Mouse (Mus musculus) embryonic facial prominence, embryonic 10.5 days (tissue): ENCODE data around the gene Picalm. TPM values are rescaled to one million over a fixed set of nuclear protein-coding genes. Genes with fewer than 3 reads are reported as not detected.
"Not testable (repeated sequence)": the region's sequence is repeated elsewhere in the genome, so short reads cannot be mapped to it uniquely, and the experiment has no call there.

ENCODE experiments used
- DNase-seq: peaks from one replicate; pipeline ENCODE4 v3.0.0-alpha.2; 2017; ENCODE audit warnings: low spot score
- H3K27ac ChIP-seq: fragments of 300-500 bp; sonication (generic); replicated peaks from 2 replicates; pipeline ENCODE4 v1.5.1; 2016; ENCODE audit warnings: mild to moderate bottlenecking
- H3K27me3 ChIP-seq: fragments of 300-500 bp; sonication (generic); replicated peaks from 2 replicates; pipeline ENCODE4 v1.6.1; 2016; ENCODE audit warnings: low read depth, mild to moderate bottlenecking; ENCODE audit not compliant: poor library complexity, severe bottlenecking
- H3K36me3 ChIP-seq: fragments of 300-500 bp; sonication (generic); replicated peaks from 2 replicates; pipeline ENCODE4 v1.6.1; 2016; ENCODE audit warnings: mild to moderate bottlenecking, moderate library complexity
- H3K4me1 ChIP-seq: fragments of 300-500 bp; sonication (generic); 2 replicates; pipeline ENCODE4 v1.6.1; 2016
- H3K4me3 ChIP-seq: fragments of 300-500 bp; sonication (generic); 2 replicates; pipeline ENCODE4 v1.5.1; 2016; ENCODE audit warnings: mild to moderate bottlenecking, moderate library complexity
- H3K9me3 ChIP-seq: fragments of 300-500 bp; sonication (generic); 2 replicates; pipeline ENCODE4 v1.6.1; 2016; ENCODE audit warnings: mild to moderate bottlenecking
- WGBS: fragments of 180-500 bp; shearing (Covaris S2); methylation state at CpG from one replicate; pipeline ENCODE4 v1.1.7; 2016; 5-methylcytosine and 5-hydroxymethylcytosine counted together
- polyA plus RNA-seq: library from polyadenylated mRNA; unstranded; fragments of >200 nt; fragmentation: Nextera tagmentation; extraction: Ambion mirVana; gene quantifications from 2 replicates; pipeline ENCODE4 v1.2.1, GENCODE M21; 2016

The Picalm gene
- polyA plus RNA-seq, 1 experiment from 2014 or later = 29.0 TPM

DNA sequence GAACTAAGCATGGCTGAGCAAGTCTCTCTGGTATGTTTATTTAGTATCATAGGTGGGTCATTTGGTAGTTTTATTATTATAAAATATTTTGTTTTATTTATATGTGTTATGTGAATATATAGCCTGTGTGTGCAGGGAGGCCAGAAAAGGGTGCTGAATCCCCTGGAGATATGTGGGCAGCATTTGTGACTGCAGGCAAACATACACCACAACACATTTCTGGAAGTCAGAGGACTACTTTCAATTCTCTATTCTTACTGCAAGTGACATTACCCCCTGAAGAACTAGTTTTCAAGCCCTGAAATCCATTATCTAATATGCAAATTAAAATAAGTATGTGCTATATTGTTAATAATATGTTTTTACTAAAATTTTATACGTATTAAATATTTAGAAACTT is 43.8 kb downstream of the Picalm start:
- no peak for DNase-seq
- WGBS = 94% methylated on average over 1 of the region's 1 CpGs

DNA sequence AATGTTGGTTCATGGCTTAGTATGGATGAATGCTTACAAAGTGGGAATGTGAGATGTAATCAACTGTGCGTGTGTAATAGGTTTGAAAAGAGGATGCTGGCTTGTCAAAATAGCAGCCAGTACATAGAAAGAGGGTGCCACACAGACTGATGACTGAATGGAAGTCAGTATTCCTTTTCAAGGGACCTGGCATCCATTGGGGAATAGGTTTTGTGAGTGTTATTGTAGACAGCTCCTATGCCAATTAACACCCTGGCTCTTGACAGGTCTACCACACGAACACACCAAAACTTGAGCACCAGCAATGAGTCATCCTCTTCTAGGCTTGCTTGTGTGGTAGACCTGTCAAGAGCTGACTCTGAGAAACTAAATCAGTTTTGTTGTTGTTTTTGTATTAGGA is 45.6 kb downstream of the Picalm start:
- Histone ChIP-seq H3K36me3 (peaks cover 86% of the 10 kb centered on the region), H3K27me3 (no peaks in the 10 kb centered on the region), H3K9me3 (no peaks in the 10 kb centered on the region), H3K27ac (no peak overlapping the region), H3K4me1 (no peaks in the 10 kb centered on the region), H3K4me3 (no peak overlapping the region)
- no peak for DNase-seq
- WGBS = 85% methylated on average over 2 of the region's 2 CpGs

More for the DNA sequence above, 43.8 kb downstream of the Picalm start:
- Histone ChIP-seq H3K36me3 (peaks cover 90% of the 10 kb centered on the region), H3K4me1 (no peaks in the 10 kb centered on the region), H3K27ac (no peak overlapping the region), H3K27me3 (no peaks in the 10 kb centered on the region), H3K9me3 (no peaks in the 10 kb centered on the region), H3K4me3 (no peak overlapping the region)

DNA sequence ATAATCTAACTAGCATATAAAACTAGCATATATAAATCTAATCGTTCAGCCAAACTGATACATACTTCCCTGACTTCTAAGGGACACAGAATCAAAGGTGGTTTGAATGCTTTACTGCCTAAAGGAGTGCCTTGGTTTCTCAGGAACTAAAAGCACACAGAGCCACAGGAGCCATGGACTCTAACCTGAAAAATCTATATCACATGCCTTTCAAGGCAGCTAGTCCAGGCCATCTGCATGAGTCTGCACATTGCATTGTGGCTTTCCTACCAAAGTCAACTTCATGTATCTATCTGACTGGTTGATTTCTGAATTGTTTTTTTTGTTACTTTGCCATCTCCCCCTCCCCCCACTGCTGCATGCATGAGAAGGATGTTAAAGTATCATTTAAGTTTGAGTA is 50.6 kb downstream of the Picalm start:
- Histone ChIP-seq H3K36me3 (peaks cover 75% of the 10 kb centered on the region), H3K27me3 (no peaks in the 10 kb centered on the region), H3K27ac (no peak overlapping the region), H3K4me3 (no peak overlapping the region), H3K9me3 (no peaks in the 10 kb centered on the region), H3K4me1 (no peaks in the 10 kb centered on the region)
- 98% methylated on average over 1 of the region's 1 CpGs for WGBS
- DNase-seq = no peak

DNA sequence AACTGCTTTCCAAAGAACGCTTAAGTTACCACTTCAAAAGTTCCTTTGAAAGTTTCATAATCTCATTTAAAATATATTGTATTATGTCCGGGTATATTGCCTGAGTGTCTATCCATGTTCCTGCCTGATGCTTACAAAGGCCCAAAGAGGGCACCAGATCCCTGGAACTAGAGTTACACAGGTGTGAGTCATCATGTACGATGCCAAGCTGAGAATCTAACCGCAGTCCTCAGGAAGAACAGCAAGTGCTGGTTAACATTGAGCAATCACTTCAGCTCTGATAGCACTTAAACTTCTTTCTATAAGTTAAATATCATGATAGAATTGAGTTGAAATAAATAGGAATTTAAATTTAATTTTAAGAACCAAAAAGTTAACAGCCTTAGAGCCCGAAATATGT is 70.2 kb downstream of the Picalm start:
- no peak for DNase-seq
- no peaks in the 10 kb centered on the region for H3K9me3 ChIP-seq
- no peaks in the 10 kb centered on the region for H3K4me1 ChIP-seq
- WGBS = 93% methylated on average over 5 of the region's 5 CpGs
- H3K36me3 ChIP-seq = peaks cover 64% of the 10 kb centered on the region
- H3K27ac ChIP-seq = no peak overlapping the region
- H3K27me3 ChIP-seq = no peaks in the 10 kb centered on the region
- H3K4me3 ChIP-seq = no peak overlapping the region

DNA sequence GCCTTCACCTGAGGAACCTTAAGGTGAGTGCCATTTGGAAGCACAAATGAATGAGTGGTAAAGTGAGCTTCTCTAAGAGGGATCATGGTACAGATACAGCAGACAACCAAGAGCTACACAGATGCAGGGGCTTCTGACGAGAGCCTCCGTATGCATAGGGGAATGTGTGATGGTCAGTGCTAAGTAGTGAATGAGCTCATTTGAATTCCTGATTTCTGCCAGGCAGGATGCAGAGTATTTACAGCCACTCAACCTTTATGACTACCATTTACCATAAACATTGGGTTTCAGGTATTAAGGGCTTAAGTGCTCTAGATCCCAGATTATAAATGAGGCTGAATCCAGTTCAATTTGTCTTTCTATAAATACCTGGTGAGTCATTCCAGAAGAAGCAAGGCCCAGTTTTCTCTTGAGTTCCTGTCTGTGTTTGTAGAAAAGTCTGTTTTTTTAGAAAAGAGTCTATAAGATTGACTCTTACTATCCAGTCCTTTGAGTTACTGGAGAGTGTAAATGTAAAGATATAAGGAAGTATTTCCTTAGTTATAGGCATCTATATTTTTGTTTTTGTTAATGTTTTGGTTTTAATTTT is 72.0 kb downstream of the Picalm start:
- Histone ChIP-seq H3K4me3 (no peak overlapping the region), H3K27ac (no peak overlapping the region), H3K4me1 (no peaks in the 10 kb centered on the region), H3K9me3 (no peaks in the 10 kb centered on the region), H3K27me3 (no peaks in the 10 kb centered on the region), H3K36me3 (peaks cover 59% of the 10 kb centered on the region)
- no peak for DNase-seq
- 98% methylated on average over 2 of the region's 2 CpGs for WGBS

DNA sequence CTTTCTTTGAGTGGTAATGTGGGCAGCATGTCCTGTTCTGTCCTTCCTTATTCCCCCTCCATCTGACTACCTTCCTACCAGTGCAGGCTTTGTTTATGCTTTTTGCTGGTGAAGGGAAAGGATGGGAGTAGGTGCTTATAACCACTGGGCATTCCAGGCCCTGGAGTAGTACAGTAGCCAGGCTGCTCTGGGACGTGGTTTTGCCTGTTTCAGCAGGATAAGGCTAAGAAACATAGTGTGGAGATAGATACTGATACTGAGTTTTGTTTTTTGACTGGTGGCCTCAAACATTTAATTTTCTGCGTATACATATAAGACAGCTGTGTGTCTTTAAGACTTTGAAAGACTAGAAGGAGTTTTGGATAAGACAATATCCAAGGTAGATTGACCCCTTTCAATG is 73.9 kb downstream of the Picalm start:
- H3K9me3 ChIP-seq = no peaks in the 10 kb centered on the region
- peaks cover 61% of the 10 kb centered on the region for H3K36me3 ChIP-seq
- no peaks in the 10 kb centered on the region for H3K4me1 ChIP-seq
- DNase-seq = no peak
- H3K27me3 ChIP-seq = no peaks in the 10 kb centered on the region
- H3K27ac ChIP-seq = no peak overlapping the region
- WGBS = 93% methylated on average over 2 of the region's 2 CpGs
- H3K4me3 ChIP-seq = no peak overlapping the region

DNA sequence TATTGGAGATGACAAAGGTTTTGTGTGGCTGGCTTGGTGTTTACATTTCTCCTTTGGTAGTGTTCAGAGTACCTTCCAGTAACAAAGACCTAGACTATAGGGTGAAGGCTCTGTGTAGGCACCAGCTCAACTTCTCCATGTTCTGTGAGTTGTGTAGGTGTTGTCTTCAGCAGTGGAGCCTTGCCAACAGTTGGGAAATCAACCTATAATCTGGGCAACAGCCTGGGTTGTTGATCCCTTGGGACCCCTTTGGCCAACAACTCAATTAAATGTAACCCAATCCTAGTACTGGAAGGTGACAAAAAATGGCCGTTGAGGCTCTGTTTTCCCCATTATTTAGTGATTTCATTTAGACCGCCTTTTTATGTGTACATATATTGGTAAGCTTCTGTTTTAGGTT is 80.1 kb downstream of the Picalm start:
- no peaks in the 10 kb centered on the region for H3K27me3 ChIP-seq
- WGBS = 91% methylated on average over 2 of the region's 2 CpGs
- H3K36me3 ChIP-seq = peaks cover 39% of the 10 kb centered on the region
- H3K4me3 ChIP-seq = no peak overlapping the region
- DNase-seq = no peak
- H3K27ac ChIP-seq = no peak overlapping the region
- H3K4me1 ChIP-seq = no peaks in the 10 kb centered on the region
- H3K9me3 ChIP-seq = no peaks in the 10 kb centered on the region

DNA sequence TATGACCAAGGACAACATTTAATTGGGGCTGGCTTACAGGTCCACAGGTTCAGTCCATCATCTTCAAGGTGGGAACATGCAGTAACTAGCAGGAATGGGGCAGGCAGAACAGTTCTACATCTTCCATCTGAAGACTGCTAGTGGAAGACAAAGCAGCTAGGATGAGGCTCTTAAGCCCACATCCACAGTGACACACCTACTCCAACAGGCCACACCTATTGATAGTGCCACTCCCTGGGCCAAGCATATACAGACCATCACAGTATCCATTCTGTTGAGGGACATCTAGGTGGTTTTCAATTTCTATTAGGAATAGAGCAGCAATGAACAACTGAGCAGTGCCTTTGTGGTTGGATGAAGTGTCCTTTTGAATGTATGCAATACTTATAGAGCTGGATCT is 80.9 kb downstream of the Picalm start:
- Histone ChIP-seq H3K36me3 (peaks cover 39% of the 10 kb centered on the region), H3K27ac (no peak overlapping the region), H3K4me3 (no peak overlapping the region), H3K27me3 (no peaks in the 10 kb centered on the region), H3K4me1 (no peaks in the 10 kb centered on the region), H3K9me3 (no peaks in the 10 kb centered on the region)
- no peak for DNase-seq

GRCm38 (mm10) chr7:90216511-90216910 is 86.5 kb downstream of the Picalm start:
- no peaks in the 10 kb centered on the region for H3K9me3 ChIP-seq
- peaks cover 4% of the 10 kb centered on the region; the same call in 1 of the 2 replicates for H3K4me1 ChIP-seq
- no peaks in the 10 kb centered on the region for H3K36me3 ChIP-seq
- H3K27ac ChIP-seq = peak overlapping the region; percentile 30; the same call in 1 of the 2 replicates
- no peaks in the 10 kb centered on the region for H3K27me3 ChIP-seq
- 35% methylated on average over 8 of the region's 8 CpGs for WGBS
- H3K4me3 ChIP-seq = no peak overlapping the region
- DNase-seq = peak; percentile 23

- Histone ChIP-seq H3K4me1 (peaks cover 4% of the 10 kb centered on the region; the same call in 1 of the 2 replicates), H3K9me3 (no peaks in the 10 kb centered on the region), H3K27me3 (no peaks in the 10 kb centered on the region), H3K4me3 (no peak overlapping the region), H3K36me3 (no peaks in the 10 kb centered on the region), H3K27ac (no peak overlapping the region)
- WGBS = 93% methylated on average over 5 of the region's 5 CpGs
- DNase-seq = no peak
Observed at GRCm38 (mm10) chr7:90218122-90218521, 88.1 kb downstream of the Picalm start.

DNA sequence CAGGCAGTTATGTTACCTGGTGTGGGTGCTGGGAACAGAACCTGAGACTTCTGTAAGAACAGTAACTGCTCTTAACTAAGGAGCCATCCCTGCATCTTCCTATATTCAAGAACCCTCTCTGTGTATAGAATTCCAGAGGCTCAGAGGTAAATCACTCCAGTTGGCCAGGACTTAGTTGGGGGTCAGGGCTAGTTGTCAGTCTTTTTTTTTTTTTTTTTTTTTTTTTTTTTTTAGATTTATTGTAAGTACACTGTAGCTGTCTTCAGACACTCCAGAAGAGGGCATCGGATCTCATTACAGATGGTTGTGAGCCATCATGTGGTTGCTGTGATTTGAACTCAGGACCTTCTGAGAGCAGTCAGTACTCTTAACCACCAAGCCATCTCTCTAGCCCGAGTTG is 91.5 kb downstream of the Picalm start:
- Histone ChIP-seq H3K27ac (no peak overlapping the region), H3K4me3 (no peak overlapping the region), H3K9me3 (no peaks in the 10 kb centered on the region), H3K4me1 (peaks cover 3% of the 10 kb centered on the region; the same call in 1 of the 2 replicates), H3K36me3 (no peaks in the 10 kb centered on the region), H3K27me3 (no peaks in the 10 kb centered on the region)
- DNase-seq = no peak
- WGBS = 78% methylated on average over 2 of the region's 2 CpGs

DNA sequence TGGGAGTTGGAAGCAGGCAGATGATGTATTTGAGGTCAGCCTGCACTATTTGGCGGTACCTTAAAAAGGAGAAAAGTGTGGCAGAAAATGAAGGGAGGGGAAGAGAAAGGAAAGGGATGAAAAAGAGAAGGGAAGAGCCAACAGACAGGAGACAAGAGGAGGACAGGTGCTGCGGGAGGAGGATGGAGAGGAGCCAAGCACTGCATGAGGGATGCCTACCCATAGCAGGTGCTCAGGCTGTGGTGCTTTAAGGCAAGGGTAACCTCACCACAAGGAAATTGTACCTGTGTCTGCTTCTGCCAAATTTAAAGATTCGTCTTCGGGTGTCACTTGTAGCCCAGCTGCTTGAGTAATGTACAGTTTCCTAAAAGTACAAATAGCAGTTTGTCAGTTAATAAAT is 98.1 kb downstream of the Picalm start:
- H3K36me3 ChIP-seq = no peaks in the 10 kb centered on the region
- no peak for DNase-seq
- H3K9me3 ChIP-seq = no peaks in the 10 kb centered on the region
- peaks cover 14% of the 10 kb centered on the region for H3K4me1 ChIP-seq
- no peak overlapping the region for H3K27ac ChIP-seq
- no peak overlapping the region for H3K4me3 ChIP-seq
- H3K27me3 ChIP-seq = no peaks in the 10 kb centered on the region
- 93% methylated on average over 4 of the region's 4 CpGs for WGBS

- H3K4me1 ChIP-seq = peaks cover 18% of the 10 kb centered on the region
- DNase-seq = peak; percentile 36
Observed at GRCm38 (mm10) chr7:90228884-90229283, 98.9 kb downstream of the Picalm start.

GRCm38 (mm10) chr7:90231431-90231830 is 101.4 kb downstream of the Picalm start:
- no peaks in the 10 kb centered on the region for H3K36me3 ChIP-seq
- no peaks in the 10 kb centered on the region; the same call in 1 of the 2 replicates for H3K27me3 ChIP-seq
- 73% methylated on average over 9 of the region's 9 CpGs for WGBS
- H3K9me3 ChIP-seq = no peaks in the 10 kb centered on the region
- no peak for DNase-seq
- no peak overlapping the region for H3K27ac ChIP-seq
- no peak overlapping the region for H3K4me3 ChIP-seq
- H3K4me1 ChIP-seq = peaks cover 21% of the 10 kb centered on the region

More at GRCm38 (mm10) chr7:90228884-90229283, 98.9 kb downstream of the Picalm start:
- H3K27me3 ChIP-seq, H3K9me3 ChIP-seq, H3K36me3 ChIP-seq, H3K27ac ChIP-seq, H3K4me3 ChIP-seq: not testable (repeated sequence)
